Mouse (Mus musculus) macrophage (primary cell): Measurements from ENCODE around the gene Rnase9. TPM values are rescaled to one million over a fixed set of nuclear protein-coding genes. Genes with fewer than 3 reads are reported as not detected.

Experiments used
- H3K27ac ChIP-seq: fragments of 350-480 bp; formaldehyde crosslinking; 2 replicates; pipeline ENCODE4 v1.9.0; 2021
- H3K36me3 ChIP-seq: fragments of 350-480 bp; formaldehyde crosslinking; 2 replicates; pipeline ENCODE4 v1.9.0; 2021; ENCODE audit errors: inconsistent target
- H3K4me3 ChIP-seq: fragments of 350-480 bp; formaldehyde crosslinking; 2 replicates; pipeline ENCODE4 v1.9.0; 2021; ENCODE audit errors: inconsistent target
- H3K79me2 ChIP-seq: fragments of 350-480 bp; formaldehyde crosslinking; 2 replicates; pipeline ENCODE4 v1.9.0; 2021; ENCODE audit errors: inconsistent target
- WGBS: methylation state at CpG from one replicate; pipeline ENCODE4 v1.1.7; 2026; ENCODE audit warnings: inconsistent platforms; ENCODE audit not compliant: missing documents; 5-methylcytosine and 5-hydroxymethylcytosine counted together
- polyA plus RNA-seq: library from polyadenylated mRNA; stranded (reverse); fragments of 250-400 nt; gene quantifications from 3 replicates; pipeline ENCODE4 v1.2.4, GENCODE M21; 2018; ENCODE audit warnings: inconsistent platforms

Gene Rnase9
- polyA plus RNA-seq, 1 experiment from 2014 or later, result not detected

DNA sequence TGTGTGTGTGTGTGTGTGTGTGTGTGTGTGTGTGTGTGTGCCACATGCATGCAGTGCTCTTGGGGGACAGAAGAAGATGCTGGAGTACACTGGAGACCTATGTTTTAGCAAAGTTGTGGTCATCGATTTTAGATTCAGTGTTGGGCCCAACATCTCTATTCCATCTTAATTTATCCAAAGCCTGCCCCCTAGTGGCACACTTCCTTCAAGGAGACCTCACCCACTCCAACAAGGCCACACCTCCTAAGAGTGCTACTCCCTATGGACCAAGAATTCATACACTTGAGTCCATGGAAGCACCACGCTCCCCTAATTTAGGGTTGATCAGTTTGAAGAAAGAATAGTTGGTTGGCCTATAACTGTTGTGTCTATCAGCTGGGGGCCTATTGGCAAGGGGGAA is 27.9 kb upstream of the Rnase9 start:
- Histone ChIP-seq H3K79me2 (no peaks in the 10 kb centered on the region), H3K4me3 (no peak overlapping the region), H3K36me3 (no peaks in the 10 kb centered on the region), H3K27ac (no peak overlapping the region)
- WGBS, result 92% methylated on average over 2 of the region's 2 CpGs

DNA sequence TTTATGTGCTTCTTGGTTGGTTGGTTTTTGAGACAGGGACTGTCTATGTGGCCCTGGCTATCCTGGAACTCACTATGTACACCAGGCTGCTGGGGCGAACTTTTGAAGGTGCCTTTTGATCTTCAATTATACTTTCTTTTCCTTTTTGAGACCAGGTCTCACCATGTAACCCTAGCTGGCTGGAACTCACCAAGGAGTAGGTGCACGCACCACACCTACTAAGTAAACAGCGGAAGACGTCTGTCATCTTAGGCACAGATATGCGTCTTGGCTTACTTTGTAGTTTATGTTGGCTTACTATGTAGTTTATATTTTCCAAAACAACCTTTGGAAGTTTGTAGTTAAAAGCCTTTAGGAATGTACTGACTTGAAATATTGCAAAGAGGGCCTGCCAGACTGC is 27.3 kb upstream of the Rnase9 start:
- Histone ChIP-seq H3K4me3 (no peak overlapping the region), H3K36me3 (no peaks in the 10 kb centered on the region), H3K79me2 (no peaks in the 10 kb centered on the region), H3K27ac (no peak overlapping the region)
- 96% methylated on average over 5 of the region's 5 CpGs for WGBS

DNA sequence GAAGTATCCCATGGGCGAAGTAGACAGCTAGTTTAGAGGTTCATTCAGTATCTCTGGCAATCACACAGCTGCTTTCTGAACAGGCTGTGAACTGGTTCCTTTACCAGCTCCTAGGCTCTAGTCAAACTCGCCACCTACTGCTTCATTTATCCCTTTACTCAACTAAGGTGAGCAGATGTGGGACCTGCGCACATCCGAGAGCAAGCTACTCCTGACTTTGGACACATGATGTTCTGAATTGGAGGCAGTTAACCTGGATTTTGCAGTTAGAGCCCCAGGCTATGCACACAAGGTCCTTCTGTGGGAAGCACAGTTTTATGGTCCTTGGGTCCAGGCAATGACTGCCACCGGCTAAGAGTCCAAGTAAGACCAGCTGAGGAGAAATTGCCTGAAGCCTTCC is 19.1 kb upstream of the Rnase9 start:
- Histone ChIP-seq H3K36me3 (no peaks in the 10 kb centered on the region), H3K27ac (no peak overlapping the region), H3K79me2 (no peaks in the 10 kb centered on the region), H3K4me3 (no peak overlapping the region)
- 92% methylated on average over 5 of the region's 5 CpGs for WGBS

DNA sequence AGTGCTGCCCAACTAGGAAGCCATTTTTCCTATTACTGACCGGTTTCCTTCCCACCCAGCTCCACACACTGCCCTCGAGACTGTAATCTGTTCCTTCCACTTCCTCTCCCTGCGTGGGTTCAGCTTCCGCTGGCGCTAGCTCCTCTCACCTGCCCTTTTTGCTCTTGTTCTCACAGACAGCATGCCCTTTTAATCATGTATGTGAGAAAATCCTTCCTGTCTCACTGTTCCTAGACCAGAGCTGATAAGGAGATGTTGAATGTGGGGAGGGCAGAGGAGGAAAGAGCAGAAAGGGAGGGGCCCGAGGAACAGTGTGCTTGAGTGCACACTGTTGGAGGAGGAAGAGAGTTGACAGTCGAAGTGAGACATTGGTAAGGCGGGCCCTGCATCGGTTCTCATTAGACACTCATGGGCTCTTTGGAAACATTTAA is 15.7 kb upstream of the Rnase9 start, which contains the start of gene Rnase12:
Gene Rnase12 (minus strand): TSS at position 261 of the 431 bp plus-strand sequence.
- Histone ChIP-seq H3K79me2 (no peaks in the 10 kb centered on the region), H3K36me3 (no peaks in the 10 kb centered on the region), H3K4me3 (no peak within 1 kb of the TSS), H3K27ac (no peak within 1 kb of the TSS)
- WGBS, result 15% methylated on average over 9 of the region's 9 CpGs

DNA sequence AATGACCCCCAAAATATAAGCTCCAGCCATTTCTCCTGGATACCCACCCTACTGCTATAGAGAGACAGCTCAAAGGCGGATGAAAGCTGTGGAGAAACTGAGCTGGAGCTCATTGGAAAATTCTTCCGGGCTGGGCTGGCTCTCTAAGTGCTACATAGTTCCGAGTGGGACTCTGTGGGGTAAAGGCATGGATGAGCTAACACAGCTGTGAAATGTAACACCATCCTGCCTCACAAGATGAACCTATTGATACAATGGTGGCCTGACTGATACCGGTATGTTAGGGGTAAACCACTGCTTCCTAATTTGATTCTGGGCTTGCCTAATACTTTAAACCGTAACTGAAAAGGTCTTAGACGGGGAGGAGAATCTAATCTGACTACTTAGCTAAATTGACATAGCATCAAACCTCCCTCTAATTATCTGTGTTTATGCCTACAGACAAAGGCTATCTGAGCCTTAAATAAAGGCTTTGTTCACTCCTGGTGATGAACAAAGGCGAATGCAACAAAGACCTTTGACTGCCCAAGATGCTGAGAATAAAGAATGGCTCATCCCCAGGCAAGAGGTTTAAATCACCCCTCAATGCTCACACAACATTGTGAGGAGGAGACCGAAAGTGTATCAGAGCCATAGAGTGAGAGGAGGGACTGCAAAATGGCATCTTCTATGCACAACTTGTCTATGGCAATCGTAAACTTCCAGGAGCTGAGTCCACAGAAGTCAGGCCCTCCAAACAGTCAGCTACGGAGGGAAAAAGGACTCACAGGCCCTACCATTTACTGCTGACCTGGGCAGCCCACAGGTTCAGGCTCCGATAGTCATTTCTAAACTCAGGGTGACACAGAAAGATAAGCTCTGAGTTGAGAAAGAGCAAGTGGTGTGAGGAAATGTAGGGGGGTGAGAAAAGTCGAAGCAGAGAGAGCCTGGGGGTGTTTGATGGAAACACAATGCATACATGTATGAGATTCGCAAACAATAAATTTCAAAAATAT is 12.9 kb upstream of the Rnase9 start:
- Histone ChIP-seq H3K27ac (no peak overlapping the region), H3K4me3 (no peak overlapping the region), H3K79me2 (no peaks in the 10 kb centered on the region), H3K36me3 (no peaks in the 10 kb centered on the region)
- WGBS, result 82% methylated on average over 13 of the region's 13 CpGs

DNA sequence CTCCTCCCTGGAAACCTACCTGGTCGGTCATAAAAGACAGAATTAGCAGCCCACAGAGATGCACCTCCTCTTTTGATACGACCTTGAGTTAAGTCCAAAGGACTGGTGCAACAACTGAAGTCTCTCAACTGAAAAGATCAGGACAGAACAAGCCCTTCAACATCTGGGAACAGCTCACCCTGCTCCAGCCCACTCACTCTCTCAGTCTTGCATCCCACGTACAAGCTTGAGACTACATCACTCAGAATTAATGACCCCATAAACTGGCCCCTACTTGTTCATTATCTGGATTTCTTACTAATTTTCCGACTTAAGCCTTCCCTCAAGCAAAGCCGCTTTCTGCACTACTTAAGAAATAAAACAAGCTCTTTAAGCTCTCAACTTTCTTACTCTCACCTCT is 11.5 kb upstream of the Rnase9 start:
- Histone ChIP-seq H3K4me3 (no peak overlapping the region), H3K79me2 (no peaks in the 10 kb centered on the region), H3K27ac (no peak overlapping the region), H3K36me3 (no peaks in the 10 kb centered on the region)
- 91% methylated on average over 5 of the region's 5 CpGs for WGBS

DNA sequence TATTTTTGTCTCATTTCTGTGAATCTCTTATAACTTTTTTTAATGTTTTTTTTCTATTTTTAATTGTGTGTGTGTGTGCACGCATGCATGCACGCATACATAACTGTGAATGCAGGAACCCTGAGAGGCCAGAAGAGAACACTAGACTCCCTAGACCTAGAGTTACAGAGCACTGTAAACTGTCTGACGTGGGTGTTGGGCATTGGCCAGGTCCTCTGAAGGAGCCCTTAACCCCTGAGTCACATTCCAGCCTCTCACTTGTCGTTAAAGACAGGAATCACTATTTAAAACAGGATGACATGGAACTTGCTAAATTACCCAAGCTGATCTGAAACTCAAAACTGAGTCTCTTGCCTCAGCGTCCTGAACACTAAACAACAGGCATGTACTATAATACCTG is 10.3 kb upstream of the Rnase9 start:
- H3K4me3 ChIP-seq, result no peak overlapping the region
- no peak overlapping the region for H3K27ac ChIP-seq
- WGBS, result 74% methylated on average over 5 of the region's 5 CpGs
- no peaks in the 10 kb centered on the region for H3K79me2 ChIP-seq
- no peaks in the 10 kb centered on the region for H3K36me3 ChIP-seq

DNA sequence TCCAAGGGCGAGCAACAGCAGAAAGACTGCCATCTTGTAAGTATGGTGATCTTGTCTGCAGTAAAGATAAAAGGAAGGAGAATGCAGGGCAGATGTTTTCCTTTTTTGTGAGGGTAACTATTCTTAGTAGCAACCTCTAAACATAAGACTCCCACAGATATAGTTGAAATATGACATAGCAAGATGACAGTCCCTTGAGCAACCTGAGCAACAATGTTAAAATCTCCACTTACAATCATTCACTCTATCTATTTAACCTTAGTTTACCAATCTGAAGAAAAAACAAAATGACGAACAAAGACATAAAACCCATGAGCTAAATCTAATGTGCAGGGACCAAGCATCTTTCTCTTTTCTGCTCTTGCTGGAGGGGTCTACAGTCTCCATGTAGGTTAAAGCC is 8.4 kb upstream of the Rnase9 start, which contains the start of gene Rnase11:
Gene Rnase11 (minus strand): TSS at position 101 of the 400 bp plus-strand sequence.
- Histone ChIP-seq H3K4me3 (no peak within 1 kb of the TSS), H3K36me3 (no peaks in the 10 kb centered on the region), H3K27ac (no peak within 1 kb of the TSS), H3K79me2 (no peaks in the 10 kb centered on the region)
- 100% methylated on average over 2 of the region's 2 CpGs for WGBS

DNA sequence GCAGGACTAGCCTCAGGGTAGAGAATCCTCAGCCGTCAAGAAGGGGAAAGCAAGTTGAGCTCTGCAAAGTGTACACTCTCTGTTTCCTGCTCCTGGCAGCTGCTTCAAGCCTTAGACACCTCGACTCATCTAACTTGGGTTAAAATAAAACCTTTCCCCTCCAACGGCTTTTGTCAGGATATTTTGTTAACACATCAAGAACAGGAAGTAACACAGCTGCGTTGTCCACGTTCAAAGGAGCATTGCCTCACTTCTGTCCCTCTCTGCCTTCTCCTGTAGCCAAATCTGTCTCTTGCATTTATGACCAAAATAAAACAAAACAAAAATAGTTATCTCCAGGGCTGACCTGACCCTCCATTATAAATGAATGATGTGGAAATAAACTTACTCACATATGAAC is 6.2 kb upstream of the Rnase9 start:
- Histone ChIP-seq H3K27ac (no peak overlapping the region), H3K4me3 (no peak overlapping the region), H3K79me2 (no peaks in the 10 kb centered on the region), H3K36me3 (no peaks in the 10 kb centered on the region)
- 0% methylated on average over 5 of the region's 5 CpGs for WGBS

DNA sequence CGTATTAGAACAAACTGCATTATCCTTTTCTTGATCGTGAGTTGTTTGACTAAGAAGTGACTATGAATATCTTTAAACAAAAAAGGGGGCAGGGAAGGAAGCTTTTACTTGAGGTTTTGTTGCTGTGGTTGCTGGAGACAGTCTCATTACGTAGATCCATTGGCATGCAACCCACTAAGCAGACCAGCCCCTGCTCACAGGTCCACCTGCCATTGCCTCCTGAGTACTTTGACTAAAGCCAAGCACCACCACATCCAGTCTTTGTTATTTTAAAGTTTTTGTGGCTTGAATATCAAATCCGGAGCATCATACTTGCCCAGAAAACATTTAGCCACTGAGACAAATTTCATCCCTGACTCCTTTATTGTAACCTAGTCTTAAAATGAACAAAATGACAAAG is 5.5 kb downstream of the Rnase9 start:
- no peaks in the 10 kb centered on the region for H3K79me2 ChIP-seq
- WGBS, result 90% methylated on average over 4 of the region's 4 CpGs
- no peaks in the 10 kb centered on the region for H3K36me3 ChIP-seq
- no peak overlapping the region for H3K27ac ChIP-seq
- H3K4me3 ChIP-seq, result no peak overlapping the region

DNA sequence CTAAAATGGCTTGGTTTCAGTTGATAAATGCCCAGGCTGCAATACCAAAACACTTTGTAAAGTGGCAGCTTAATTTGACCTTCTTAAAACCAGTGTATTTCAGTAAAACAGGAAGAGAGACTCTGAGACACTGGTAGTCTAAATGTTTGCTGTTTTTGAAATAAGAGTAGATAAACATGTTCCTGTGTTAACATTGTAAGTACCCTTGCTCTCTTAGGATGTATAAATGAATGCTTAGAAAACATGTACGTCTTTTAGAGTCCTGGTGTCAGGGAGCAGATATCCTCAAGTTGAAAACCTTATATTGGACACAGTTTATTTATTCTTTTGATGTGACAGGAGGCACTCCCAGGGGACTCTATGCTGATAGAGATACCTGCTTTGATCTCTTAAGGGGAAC is 6.5 kb downstream of the Rnase9 start:
- H3K27ac ChIP-seq, result no peak overlapping the region
- no peaks in the 10 kb centered on the region for H3K36me3 ChIP-seq
- no peak overlapping the region for H3K4me3 ChIP-seq
- 100% methylated on average over 1 of the region's 1 CpGs for WGBS
- H3K79me2 ChIP-seq, result no peaks in the 10 kb centered on the region

DNA sequence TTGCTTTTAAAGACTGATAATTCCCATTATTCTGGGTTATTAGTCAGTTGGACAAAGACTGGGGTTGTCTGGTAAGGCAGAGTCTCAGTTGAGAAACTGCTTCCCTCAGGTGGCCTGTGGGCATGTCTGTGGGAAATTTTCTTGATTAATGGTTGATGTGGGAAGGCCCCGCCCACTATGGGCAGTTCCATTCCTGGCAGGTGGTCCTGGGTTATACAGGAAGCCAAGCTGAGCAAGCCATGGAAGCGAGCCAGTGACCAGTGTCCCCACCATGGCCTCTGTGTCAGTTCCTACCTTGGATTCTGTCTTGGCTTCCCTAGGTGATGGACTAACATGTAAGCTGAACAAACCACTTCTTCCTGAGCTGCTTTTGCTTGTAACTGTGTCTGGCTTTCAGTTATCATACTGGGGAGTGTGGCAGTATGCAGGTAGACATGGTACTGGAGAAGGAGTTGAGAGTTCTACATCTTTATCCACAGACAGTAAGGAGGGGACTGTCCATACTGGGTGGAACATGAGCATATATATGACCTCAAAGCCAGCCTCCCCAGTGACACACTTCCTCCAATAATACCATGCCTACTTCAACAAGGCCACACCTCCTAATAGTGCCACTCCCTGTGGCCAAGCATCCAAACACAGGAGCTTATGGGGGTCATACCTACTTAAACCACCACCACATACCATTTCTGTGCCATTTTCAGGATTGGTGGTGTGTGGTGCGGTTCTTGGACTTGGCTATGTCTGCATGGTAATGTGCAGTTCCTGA is 14.1 kb downstream of the Rnase9 start:
- Histone ChIP-seq H3K4me3 (no peak overlapping the region), H3K36me3 (no peaks in the 10 kb centered on the region)
- WGBS, result 68% methylated on average over 3 of the region's 3 CpGs

DNA sequence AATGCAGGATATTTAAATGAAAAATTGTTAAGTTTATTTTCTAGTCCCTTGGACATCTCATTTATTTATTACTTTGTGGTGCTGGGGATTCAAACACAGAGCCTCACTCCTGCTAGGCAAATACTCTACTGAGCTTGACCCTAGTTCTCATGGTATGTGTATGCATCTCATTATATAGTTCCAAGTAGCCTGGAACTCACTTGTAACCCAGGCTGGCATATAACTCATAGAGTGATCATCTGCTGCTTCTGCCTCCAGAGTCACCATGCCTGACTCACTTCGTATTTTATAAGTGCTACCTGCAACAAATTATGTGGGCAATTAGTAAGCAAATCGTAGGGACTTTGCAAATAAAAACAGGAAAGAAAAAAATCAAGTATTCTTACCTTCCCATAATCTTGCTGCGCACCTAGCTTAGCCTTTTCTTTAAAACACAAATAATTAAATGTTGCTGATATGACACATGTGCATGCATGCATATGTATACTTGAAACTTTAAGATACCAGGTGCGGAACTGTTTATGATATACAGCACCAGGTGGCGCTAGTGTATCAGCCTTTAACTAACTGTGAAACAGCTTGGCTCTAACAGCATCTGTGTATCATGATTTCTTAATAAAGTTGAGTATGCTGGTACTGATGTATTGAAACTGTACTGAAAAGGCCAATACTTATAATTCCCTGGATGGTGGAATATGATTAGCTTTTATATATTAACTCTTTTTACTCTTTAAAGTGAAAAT is 15.1 kb downstream of the Rnase9 start:
- Histone ChIP-seq H3K27ac (no peak overlapping the region), H3K79me2 (no peaks in the 10 kb centered on the region), H3K36me3 (no peaks in the 10 kb centered on the region), H3K4me3 (no peak overlapping the region)
- WGBS, result 47% methylated on average over 5 of the region's 5 CpGs

More for the DNA sequence above, 14.1 kb downstream of the Rnase9 start:
- Histone ChIP-seq H3K27ac (no peak overlapping the region), H3K79me2 (no peaks in the 10 kb centered on the region)

DNA sequence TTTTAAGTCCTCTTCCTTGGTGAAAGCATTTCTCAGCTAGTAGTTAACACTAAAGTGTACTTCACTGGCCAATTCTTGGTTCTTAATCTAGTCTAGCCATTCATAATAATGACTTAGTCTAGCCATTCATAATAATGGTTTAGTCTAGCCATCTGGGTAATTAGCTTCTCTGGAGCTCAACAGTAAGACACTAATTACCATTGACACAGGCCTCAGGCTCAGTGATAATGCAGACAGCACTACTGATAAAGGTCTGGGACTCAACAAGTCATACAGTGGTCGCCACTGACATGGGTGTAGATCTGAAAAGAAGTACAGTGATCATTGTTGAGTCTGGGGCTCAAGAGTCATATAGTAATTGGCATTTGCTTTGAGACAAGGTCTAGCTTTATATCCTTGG is 16.8 kb downstream of the Rnase9 start:
- H3K36me3 ChIP-seq, result no peaks in the 10 kb centered on the region
- no peak overlapping the region for H3K27ac ChIP-seq
- H3K79me2 ChIP-seq, result no peaks in the 10 kb centered on the region
- WGBS, result 100% methylated on average over 1 of the region's 1 CpGs
- no peak overlapping the region for H3K4me3 ChIP-seq
